Mouse (Mus musculus): Measurements from ENCODE around the gene Rpp40. TPM values are rescaled to one million over a fixed set of nuclear protein-coding genes. Genes with fewer than 3 reads are reported as not detected.

Rpp40 gene
- total and polyA plus RNA-seq, 3 experiments: 44.6 to 77.4 (median 63.5) TPM

DNA sequence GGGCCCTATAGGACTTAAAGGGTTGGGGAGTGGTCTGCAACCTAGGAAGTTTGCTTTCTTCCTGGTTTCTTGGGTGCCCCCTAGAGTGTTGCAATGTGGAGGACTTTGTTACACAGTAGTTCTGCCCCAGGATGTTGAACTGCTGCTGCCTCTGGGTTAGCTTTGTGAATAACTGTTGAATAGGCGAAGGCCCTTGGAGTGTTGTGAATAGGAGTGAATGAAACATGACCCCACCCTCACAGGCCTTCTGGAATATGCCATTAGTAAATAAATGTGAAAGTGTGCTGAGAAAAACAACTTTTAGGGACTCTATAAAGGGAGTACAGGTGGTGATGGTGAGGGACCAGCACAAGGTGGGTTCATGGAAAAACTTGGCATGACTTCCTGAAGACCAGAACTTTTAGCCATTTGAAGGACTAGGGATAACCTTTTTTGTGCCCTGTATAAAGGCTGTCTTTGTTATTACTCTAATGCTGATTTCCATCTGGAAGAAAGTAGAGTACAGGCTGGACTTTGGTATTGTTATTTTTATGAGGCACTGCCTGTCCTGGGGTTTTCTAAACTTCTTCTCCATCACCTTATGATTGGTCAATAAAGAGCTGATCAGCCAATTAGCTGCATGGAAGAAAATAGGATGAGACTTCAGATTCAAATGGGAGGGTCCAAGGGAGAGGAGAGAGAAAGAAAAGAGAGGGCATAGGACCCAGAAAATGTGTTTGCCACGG lies 53.1 kb downstream of the Rpp40 start:
- DNase-seq (ENCODE audit: extremely low read depth): no peak
- H3K27ac ChIP-seq (ENCODE audit: insufficient read depth, low read depth): no peak overlapping the region
- dilution Hi-C loops (cut with MboI; ENCODE audit: extremely low pct_ligation_motif_present, extremely low pct_unique_long_range_greater_than_20kb, low sequenced_read_pairs) (no loop called here), in situ Hi-C loops (cut with MboI; ENCODE audit: low pct_ligation_motif_present, low pct_unique_long_range_greater_than_20kb, low sequenced_read_pairs) (no loop called here)
- no peaks in the 10 kb centered on the region for H3K9me3 ChIP-seq (replicated peaks; ENCODE audit: low read length)
- H3K9ac ChIP-seq (ENCODE audit: insufficient read depth, low read depth): no peak overlapping the region
- TF ChIP-seq RAD21 (IDR thresholded peaks at IDR 0.05; ENCODE audit: low read depth, low read length) (no peak), GABPA (IDR thresholded peaks at IDR 0.05; ENCODE audit: insufficient replicate concordance, low read depth, low read length) (no peak), ZC3H11A (IDR thresholded peaks at IDR 0.05; ENCODE audit: low read depth, low read length) (no peak), IRF4 (IDR thresholded peaks at IDR 0.05; ENCODE audit: low read depth, low read length) (no peak), SMC3 (IDR thresholded peaks at IDR 0.05; ENCODE audit: low read depth, low read length) (no peak), ZKSCAN1 (IDR thresholded peaks at IDR 0.05; ENCODE audit: borderline replicate concordance, low read depth, low read length) (no peak), PAX5 (IDR thresholded peaks at IDR 0.05; ENCODE audit: low read length) (no peak), BHLHE40 (IDR thresholded peaks at IDR 0.05; ENCODE audit: low read depth, low read length) (no peak), ZMIZ1 (IDR thresholded peaks at IDR 0.05; ENCODE audit: low read depth, low read length) (no peak), NELFE (IDR thresholded peaks at IDR 0.05; ENCODE audit: low read depth, low read length) (no peak), ELF1 (IDR thresholded peaks at IDR 0.05; ENCODE audit: low read depth, low read length) (no peak), TBP (conservative IDR thresholded peaks at IDR 0.05; ENCODE audit: low read depth, low read length) (no peak), CHD1 (IDR thresholded peaks at IDR 0.05; ENCODE audit: low read depth, low read length) (no peak), UBTF (IDR thresholded peaks at IDR 0.05; ENCODE audit: low read depth, low read length) (no peak), USF2 (conservative IDR thresholded peaks at IDR 0.05; ENCODE audit: low read depth, low read length) (no peak), JUND (conservative IDR thresholded peaks at IDR 0.05; ENCODE audit: low read depth, low read length) (no peak)
- H3K36me3 ChIP-seq (replicated peaks in 1 of 2; ENCODE audit: control insufficient read depth in 1 of 2, insufficient read depth in 1 of 2, low read length in 1 of 2): peaks cover 10 to 58% of the 10 kb centered on the region in 2 experiments
- no peak overlapping the region for H3K4me3 ChIP-seq (replicated peaks in 1 of 3; ENCODE audit: low read depth in 2 of 3, low read length in 2 of 3, poor library complexity in 1 of 3)
- H3K4me2 ChIP-seq (ENCODE audit: insufficient read depth, low read depth, poor library complexity, severe bottlenecking): no peak overlapping the region
- H3K27me3 ChIP-seq (replicated peaks): no peaks in the 10 kb centered on the region
- H3K4me1 ChIP-seq (ENCODE audit: control insufficient read depth in 1 of 2, insufficient read depth in 2 of 2): peaks cover 0 to under 1% of the 10 kb centered on the region in 2 experiments; a peak in 1 of 4 replicates
- H3K79me2 ChIP-seq (replicated peaks; ENCODE audit: control insufficient read depth, extremely low read depth, insufficient read depth, poor library complexity, severe bottlenecking): peaks cover 2% of the 10 kb centered on the region; the same call in 1 of the 2 replicates

DNA sequence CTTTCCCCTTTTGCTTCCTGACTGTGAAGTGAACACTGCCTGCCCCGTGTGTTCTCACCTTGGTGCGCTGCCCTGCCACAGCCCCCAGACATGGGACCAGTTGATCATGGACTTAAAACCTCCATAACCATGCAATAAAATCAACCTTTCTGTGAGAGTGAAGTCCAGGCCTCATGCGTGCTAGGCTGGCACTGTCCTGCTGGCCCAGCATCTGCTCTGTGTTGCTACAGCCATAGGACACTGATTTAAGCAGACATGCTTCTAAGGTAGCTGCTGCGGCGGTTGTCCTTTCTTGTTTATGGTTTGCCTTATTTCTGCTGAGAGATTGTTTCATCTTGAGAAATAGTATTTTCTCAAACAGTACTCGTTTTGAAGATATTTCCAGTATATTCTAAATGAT lies 54.6 kb downstream of the Rpp40 start:
- dilution Hi-C loops (cut with MboI; ENCODE audit: extremely low pct_ligation_motif_present, extremely low pct_unique_long_range_greater_than_20kb, low sequenced_read_pairs): no loop called here
- in situ Hi-C loops (cut with MboI; ENCODE audit: low pct_ligation_motif_present, low pct_unique_long_range_greater_than_20kb, low sequenced_read_pairs): no loop called here
- H3K9me3 ChIP-seq (replicated peaks; ENCODE audit: low read length): no peaks in the 10 kb centered on the region
- H3K4me2 ChIP-seq (ENCODE audit: insufficient read depth, low read depth, poor library complexity, severe bottlenecking): no peak overlapping the region
- H3K4me1 ChIP-seq (ENCODE audit: control insufficient read depth in 1 of 2, insufficient read depth in 2 of 2): peaks cover 0 to 6% of the 10 kb centered on the region in 2 experiments; a peak in 2 of 4 replicates
- H3K4me3 ChIP-seq (replicated peaks in 1 of 3; ENCODE audit: low read depth in 2 of 3, low read length in 2 of 3, poor library complexity in 1 of 3): no peak overlapping the region
- no peak overlapping the region for H3K27ac ChIP-seq (ENCODE audit: insufficient read depth, low read depth)
- H3K27me3 ChIP-seq (replicated peaks): no peaks in the 10 kb centered on the region
- peaks cover 3 to 55% of the 10 kb centered on the region in 2 experiments for H3K36me3 ChIP-seq (replicated peaks in 1 of 2; ENCODE audit: control insufficient read depth in 1 of 2, insufficient read depth in 1 of 2, low read length in 1 of 2)
- H3K9ac ChIP-seq (ENCODE audit: insufficient read depth, low read depth): no peak overlapping the region
- no peak for TF ChIP-seq POLR2A (IDR thresholded peaks at IDR 0.05; ENCODE audit: low read depth, low read length)
- TF ChIP-seq USF2 (conservative IDR thresholded peaks at IDR 0.05; ENCODE audit: low read depth, low read length): no peak
- no peak for TF ChIP-seq RAD21 (IDR thresholded peaks at IDR 0.05; ENCODE audit: low read depth, low read length)
- no peak for TF ChIP-seq ELF1 (IDR thresholded peaks at IDR 0.05; ENCODE audit: low read depth, low read length)
- no peak for TF ChIP-seq NRF1 (IDR thresholded peaks at IDR 0.05; ENCODE audit: low read depth, low read length)
- no peak for TF ChIP-seq CTCF (conservative IDR thresholded peaks at IDR 0.05 in 1 of 2, IDR thresholded peaks at IDR 0.05 in 1 of 2; ENCODE audit: low read depth in 2 of 2, low read length in 2 of 2)
- DNase-seq (ENCODE audit: extremely low read depth): no peak
- peaks cover 2% of the 10 kb centered on the region; the same call in 1 of the 2 replicates for H3K79me2 ChIP-seq (replicated peaks; ENCODE audit: control insufficient read depth, extremely low read depth, insufficient read depth, poor library complexity, severe bottlenecking)
